10 mouse cellular contexts compared by ENCODE assay signal in the genomic region with DNA sequence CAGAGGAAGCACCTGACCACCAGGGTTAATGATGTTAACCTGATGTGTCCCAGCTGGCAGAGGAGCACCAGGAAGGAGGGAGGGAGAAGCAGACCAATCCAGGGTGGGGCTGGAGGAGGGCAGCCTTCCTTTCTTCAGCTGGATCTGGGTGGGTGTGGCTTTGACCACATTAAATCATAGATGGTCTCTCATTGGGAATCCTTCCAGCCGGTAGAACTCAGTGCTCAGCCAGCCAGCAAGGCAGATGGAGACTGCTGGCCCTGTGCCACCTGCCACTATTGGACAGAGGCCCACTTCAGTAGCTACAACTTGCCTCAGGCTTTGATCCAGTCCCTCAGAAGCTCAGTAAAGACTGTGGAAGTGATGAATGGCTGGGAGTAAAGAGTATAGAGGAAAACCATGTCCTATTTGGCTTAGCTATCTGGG.
DNase-seq lines count a peak whose midpoint lies in the region; ATAC-seq and TF ChIP-seq lines count a peak whose summit lies in the region.
"Had no signal": no experiment of that assay in that cellular context is flagged by ENCODE, and none has a peak within 500 bp of the region (broad histone marks: within the 10 kb centered on the region; RNA-seq: fewer than 3 reads in every experiment).

No protein-coding gene starts in this region.

- 0 out of 2 replicates have a peak, but pooled peaks have one; percentile 53 for ATAC-seq in intestine, embryonic 14.5 days (replicated peaks; ENCODE audit: low FRiP score, low TSS enrichment, low read depth)
- ATAC-seq in intestine, postnatal 0 days = no peak
- peak; percentile 86 for ATAC-seq in neural tube, embryonic 14.5 days (ENCODE audit: low read depth)
- ATAC-seq in megakaryocyte progenitor cell, adult 5-6 weeks (replicated peaks; ENCODE audit: poor library complexity) = no peak

- WGBS in intestine, embryonic 14.5 days = 38% methylated on average over 1 of the region's 1 CpGs
- 45% methylated on average over 1 of the region's 1 CpGs for WGBS in intestine, postnatal 0 days
- WGBS in neural tube, embryonic 14.5 days = 0% methylated on average over 1 of the region's 1 CpGs

- H3K4me3 ChIP-seq in intestine, embryonic 14.5 days (ENCODE audit: low read depth, low read length) = no peak overlapping the region
- no peak overlapping the region for H3K4me3 ChIP-seq in intestine, postnatal 0 days (ENCODE audit: low read depth, low read length)
- H3K4me3 ChIP-seq in neural tube, embryonic 14.5 days (ENCODE audit: low read depth, low read length) = no peak overlapping the region
- H3K4me3 ChIP-seq: liver, embryonic 15.5 days had no signal

- no peaks in the 10 kb centered on the region for H3K27me3 ChIP-seq in intestine, embryonic 14.5 days (replicated peaks; ENCODE audit: control insufficient read depth, insufficient read depth, low read length)
- no peaks in the 10 kb centered on the region for H3K27me3 ChIP-seq in intestine, postnatal 0 days (replicated peaks; ENCODE audit: control insufficient read depth, insufficient read depth, low read length)
- H3K27me3 ChIP-seq in neural tube, embryonic 14.5 days (ENCODE audit: control insufficient read depth, insufficient read depth, low read length) = no peaks in the 10 kb centered on the region
- H3K27me3 ChIP-seq: liver, embryonic 15.5 days had no signal

- no peaks in the 10 kb centered on the region for H3K4me1 ChIP-seq in intestine, embryonic 14.5 days (replicated peaks; ENCODE audit: control insufficient read depth, insufficient read depth, low read length)
- H3K4me1 ChIP-seq in intestine, postnatal 0 days (replicated peaks; ENCODE audit: control insufficient read depth, insufficient read depth, low read length) = no peaks in the 10 kb centered on the region
- H3K4me1 ChIP-seq in neural tube, embryonic 14.5 days (ENCODE audit: control insufficient read depth, insufficient read depth, low read length) = no peaks in the 10 kb centered on the region
- H3K4me1 ChIP-seq: liver, embryonic 15.5 days had no signal

- H3K4me2 ChIP-seq in intestine, embryonic 14.5 days (ENCODE audit: low read length) = no peak overlapping the region
- no peak overlapping the region for H3K4me2 ChIP-seq in intestine, postnatal 0 days (replicated peaks; ENCODE audit: low read depth)
- no peak overlapping the region for H3K4me2 ChIP-seq in neural tube, embryonic 14.5 days (ENCODE audit: low read depth, low read length)
- H3K4me2 ChIP-seq: liver, embryonic 15.5 days had no signal

- peaks cover 9% of the 10 kb centered on the region for H3K9me3 ChIP-seq in intestine, embryonic 14.5 days (ENCODE audit: control insufficient read depth, low read length)
- peaks cover 7% of the 10 kb centered on the region; the same call in 1 of the 2 replicates for H3K9me3 ChIP-seq in intestine, postnatal 0 days (ENCODE audit: control insufficient read depth)
- no peaks in the 10 kb centered on the region for H3K9me3 ChIP-seq in neural tube, embryonic 14.5 days (ENCODE audit: control insufficient read depth, low read length)
- H3K9me3 ChIP-seq: liver, embryonic 15.5 days had no signal

- no peak overlapping the region for H3K27ac ChIP-seq in intestine, embryonic 14.5 days (ENCODE audit: low read depth)
- no peak overlapping the region for H3K27ac ChIP-seq in intestine, postnatal 0 days (ENCODE audit: low read depth, low read length)
- H3K27ac ChIP-seq in neural tube, embryonic 14.5 days (ENCODE audit: low read depth, low read length) = no peak overlapping the region
- H3K27ac ChIP-seq: liver, embryonic 15.5 days had no signal

- TF ChIP-seq CTCF in intestine, postnatal 0 days (IDR thresholded peaks at IDR 0.05; ENCODE audit: low read depth) = no peak
- TF ChIP-seq CTCF in brain, embryonic 14.5 days (IDR thresholded peaks at IDR 0.05; ENCODE audit: borderline replicate concordance, extremely low read depth, insufficient read depth, insufficient read length) = no peak

- TF ChIP-seq POLR2A in brain, embryonic 14.5 days (IDR thresholded peaks at IDR 0.05; ENCODE audit: borderline replicate concordance, extremely low read depth, insufficient read depth, insufficient read length, poor library complexity, severe bottlenecking) = no peak

- no peak overlapping the region for H3K9ac ChIP-seq in intestine, embryonic 14.5 days (ENCODE audit: low read length)
- no peak overlapping the region for H3K9ac ChIP-seq in intestine, postnatal 0 days (ENCODE audit: low read depth, low read length)
- H3K9ac ChIP-seq in neural tube, embryonic 14.5 days (replicated peaks; ENCODE audit: low read depth, low read length) = no peak overlapping the region
- H3K9ac ChIP-seq: liver, embryonic 15.5 days had no signal

- H3K36me3 ChIP-seq in intestine, embryonic 14.5 days (ENCODE audit: control insufficient read depth, insufficient read depth, low read length) = no peaks in the 10 kb centered on the region
- no peaks in the 10 kb centered on the region for H3K36me3 ChIP-seq in intestine, postnatal 0 days (ENCODE audit: control insufficient read depth, insufficient read depth)
- no peaks in the 10 kb centered on the region for H3K36me3 ChIP-seq in neural tube, embryonic 14.5 days (ENCODE audit: control insufficient read depth, insufficient read depth, low read length)
- H3K36me3 ChIP-seq: G1E; liver, embryonic 15.5 days had no signal

- peak; percentile 55 for DNase-seq in intestine, embryonic 14.5 days (ENCODE audit: low spot score)
- DNase-seq in brain, embryonic 14.5 days (ENCODE audit: low read depth) = peak; percentile 96
- DNase-seq in frontal cortex, postnatal 14 days (ENCODE audit: low spot score in 2 of 2) = peak; percentile 62 to 66
- DNase-seq in kidney, postnatal 4 days = peak; percentile 75 to 81
- DNase-seq in spleen, postnatal 36 days (ENCODE audit: low spot score in 2 of 2) = no peak

Comparison
In these comparisons a context has a peak if more than half of its experiments do, and no peak if none do; other contexts are left out.
1. ATAC-seq: peak in intestine, embryonic 14.5 days (single experiment) and neural tube, embryonic 14.5 days (single experiment); none in intestine, postnatal 0 days (single experiment) and megakaryocyte progenitor cell, adult 5-6 weeks (single experiment).
2. DNase-seq: peak in intestine, embryonic 14.5 days (single experiment), brain, embryonic 14.5 days (single experiment), frontal cortex, postnatal 14 days (2 of 2) and kidney, postnatal 4 days (2 of 2); none in spleen, postnatal 36 days (0 of 2).